Mouse (Mus musculus) right cerebral cortex, adult 2 months (tissue): ENCODE data around the gene Efcc1.

Experiments
- DNase-seq, 2 experiments: peaks; one replicate each; pipeline ENCODE4 v3.0.0; 2021 to 2022; ENCODE audit warnings: low spot score in 2 of 2

Efcc1 gene

GRCm38 (mm10) chr6:87730591-87731462 lies at the start of gene Efcc1:
Gene Efcc1, plus strand, starts transcription at chr6:87730869.
- DNase-seq, result peak; percentile 60 to 68

GRCm38 (mm10) chr6:87695947-87696346 lies 34.7 kb upstream of the Efcc1 start:
- no peak for DNase-seq

GRCm38 (mm10) chr6:87696544-87696943 lies 34.1 kb upstream of the Efcc1 start:
- DNase-seq, result no peak

- no peak for DNase-seq
These were observed 24.4 kb upstream of the Efcc1 start for GRCm38 (mm10) chr6:87706246-87706645.

- DNase-seq, result no peak
These were observed 18.4 kb upstream of the Efcc1 start for GRCm38 (mm10) chr6:87712311-87712710.

- DNase-seq, result no peak
These were observed 16.6 kb upstream of the Efcc1 start for GRCm38 (mm10) chr6:87714091-87714490.

- DNase-seq, result peak; percentile 52 to 56
These were observed 8.0 kb upstream of the Efcc1 start for GRCm38 (mm10) chr6:87722631-87723030.

- no peak for DNase-seq
These were observed 5.3 kb upstream of the Efcc1 start for GRCm38 (mm10) chr6:87725267-87725912.

- DNase-seq, result no peak
These were observed 2.6 kb upstream of the Efcc1 start for GRCm38 (mm10) chr6:87728102-87728501.

- DNase-seq, result no peak
These were observed 528 bp upstream of the Efcc1 start for GRCm38 (mm10) chr6:87730141-87730540.

- DNase-seq, result no peak
These were observed 910 bp downstream of the Efcc1 start for GRCm38 (mm10) chr6:87731463-87732095.

- peak; percentile 21 to 26 for DNase-seq
These were observed 1.7 kb downstream of the Efcc1 start for GRCm38 (mm10) chr6:87732151-87733011.

GRCm38 (mm10) chr6:87733131-87733930 lies 2.7 kb downstream of the Efcc1 start:
- peak in 1 of 2 experiments; percentile 18 for DNase-seq

- DNase-seq, result no peak
These were observed 3.5 kb downstream of the Efcc1 start for GRCm38 (mm10) chr6:87734136-87734535.

- no peak for DNase-seq
These were observed 6.3 kb downstream of the Efcc1 start for GRCm38 (mm10) chr6:87736923-87737322.

- no peak for DNase-seq
These were observed 7.4 kb downstream of the Efcc1 start for GRCm38 (mm10) chr6:87737921-87738626.

GRCm38 (mm10) chr6:87739898-87740297 lies 9.2 kb downstream of the Efcc1 start:
- no peak for DNase-seq

GRCm38 (mm10) chr6:87740496-87740895 lies 9.8 kb downstream of the Efcc1 start:
- no peak for DNase-seq

- no peak for DNase-seq
These were observed 11.3 kb downstream of the Efcc1 start for GRCm38 (mm10) chr6:87741978-87742377.

GRCm38 (mm10) chr6:87742804-87743203 lies 12.1 kb downstream of the Efcc1 start:
- no peak for DNase-seq
